Mouse (Mus musculus) embryonic fibroblast, embryonic 13.5 days (primary cell): ENCODE results near the gene Adam19. TPM values are rescaled to one million over a fixed set of nuclear protein-coding genes. Genes with fewer than 3 reads are reported as not detected.

Source experiments
- H3K27ac ChIP-seq: 2 replicates; pipeline ENCODE4 v1.5.1; 2012; ENCODE audit warnings: low read length, control low read depth, inconsistent platforms; ENCODE audit not compliant: insufficient read depth
- H3K4me1 ChIP-seq: 2 replicates; pipeline ENCODE4 v1.6.1; 2011; ENCODE audit warnings: low read length; ENCODE audit not compliant: control insufficient read depth, insufficient read depth
- H3K4me3 ChIP-seq: 2 replicates; pipeline ENCODE4 v1.5.1; 2011; ENCODE audit warnings: mild to moderate bottlenecking, control low read depth, low read length; ENCODE audit not compliant: insufficient read depth
- CTCF ChIP-seq: IDR thresholded peaks from 2 replicates; pipeline ENCODE4 v1.5.1; 2011; ENCODE audit warnings: mild to moderate bottlenecking, control low read depth, low read length, moderate library complexity, borderline replicate concordance; ENCODE audit not compliant: insufficient read depth
- POLR2A ChIP-seq: IDR thresholded peaks from 2 replicates; pipeline ENCODE4 v1.6.1; 2011; ENCODE audit warnings: low read depth, mild to moderate bottlenecking, control low read depth, low read length, moderate library complexity
- polyA plus RNA-seq: library from polyadenylated mRNA; stranded (reverse); fragments of >200 nt; gene quantifications from 2 replicates; pipeline ENCODE4 v1.2.4, GENCODE M21; 2011; ENCODE audit warnings: low read depth; ENCODE audit not compliant: missing spikeins, insufficient read length

The Adam19 gene
- polyA plus RNA-seq, 1 experiment, result 91.6 TPM

DNA sequence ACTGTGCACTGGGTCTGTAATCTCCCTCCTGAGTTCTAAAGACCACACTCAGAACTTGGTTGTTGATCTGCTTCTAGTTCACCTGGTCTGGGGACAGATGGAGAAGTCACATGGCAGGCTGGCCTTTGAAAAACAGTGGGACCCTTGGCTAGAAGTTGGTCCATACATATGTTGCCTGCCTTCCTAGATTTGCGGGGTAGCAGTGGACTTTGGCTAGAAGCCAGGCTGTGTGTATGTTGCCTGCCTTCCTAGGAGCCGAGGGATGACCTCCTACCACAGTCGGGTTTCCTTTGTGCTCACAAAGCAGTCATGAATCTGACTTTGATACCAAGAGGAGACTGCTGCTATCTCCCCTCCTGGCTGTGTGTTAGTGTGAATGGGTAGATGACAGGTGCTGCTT, 41.3 kb downstream of the Adam19 start:
- Histone ChIP-seq H3K27ac (no peak overlapping the region), H3K4me3 (no peak overlapping the region), H3K4me1 (peaks cover 5% of the 10 kb centered on the region)
- TF ChIP-seq POLR2A (no peak), CTCF (no peak)

DNA sequence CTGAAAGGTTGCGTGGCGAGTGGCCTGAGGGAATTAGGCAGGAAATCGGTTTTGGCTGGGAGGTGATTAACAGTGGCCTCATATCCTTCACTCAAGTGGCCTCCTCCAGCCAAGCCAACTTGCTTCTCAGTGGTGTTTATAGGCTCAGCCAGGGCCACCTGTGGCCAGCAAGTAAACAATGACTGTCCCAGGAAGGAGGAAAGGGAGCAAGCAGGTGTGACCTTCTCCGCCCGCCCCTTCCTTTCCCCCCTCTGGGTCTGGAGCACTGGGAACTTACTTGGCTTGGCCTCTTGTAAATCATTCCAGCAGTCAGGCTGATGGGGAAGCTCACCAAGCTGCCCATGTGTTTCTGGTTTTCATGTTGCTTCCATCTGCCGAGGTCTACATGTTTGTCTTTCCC, 46.3 kb downstream of the Adam19 start:
- Histone ChIP-seq H3K4me3 (no peak overlapping the region), H3K4me1 (no peaks in the 10 kb centered on the region), H3K27ac (no peak overlapping the region)
- no peak for TF ChIP-seq POLR2A
- no peak for TF ChIP-seq CTCF

DNA sequence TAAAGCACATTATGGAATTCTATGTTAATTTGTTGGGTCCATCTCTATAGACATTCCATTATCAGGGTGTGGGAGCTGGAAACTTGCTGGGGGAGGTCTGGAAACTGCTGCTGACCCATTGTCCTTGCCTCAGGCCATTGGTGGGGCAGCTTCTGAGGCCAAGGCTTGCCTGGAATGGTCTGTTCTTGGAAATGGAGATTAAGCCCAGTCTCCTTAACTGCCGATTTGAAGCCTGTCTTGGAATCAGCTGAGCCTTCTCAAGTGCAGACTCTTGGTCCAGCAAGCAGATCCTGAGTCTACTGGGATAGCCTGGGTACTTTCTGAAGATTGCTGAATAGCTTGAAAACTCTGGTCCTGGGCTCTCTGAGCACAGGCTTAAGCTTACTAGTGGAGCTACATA, 51.3 kb downstream of the Adam19 start:
- no peak overlapping the region for H3K27ac ChIP-seq
- H3K4me1 ChIP-seq, result 0 out of 2 replicates have a peak, but pooled peaks cover 3% of the 10 kb centered on the region
- TF ChIP-seq POLR2A (no peak), CTCF (no peak)
- no peak overlapping the region for H3K4me3 ChIP-seq

DNA sequence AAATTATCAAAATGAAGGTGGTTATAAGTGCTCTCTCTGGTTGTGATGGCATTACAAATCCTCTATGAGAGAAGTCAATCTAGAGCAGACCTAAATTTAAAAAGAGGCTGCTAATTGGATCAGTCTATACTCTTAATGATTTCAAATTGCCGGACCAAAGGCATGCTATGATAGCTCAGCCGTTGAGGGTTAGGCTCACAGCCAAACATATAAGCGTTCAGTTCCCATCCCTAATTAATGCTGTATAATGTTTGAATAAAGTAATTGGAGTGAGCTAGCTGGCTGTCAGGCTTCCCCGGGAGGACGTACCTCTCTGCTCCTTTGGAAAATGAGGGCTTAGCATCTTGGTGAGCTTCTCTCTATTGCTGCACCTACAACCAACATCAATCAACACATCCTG, 53.4 kb downstream of the Adam19 start:
- Histone ChIP-seq H3K4me3 (no peak overlapping the region), H3K4me1 (0 out of 2 replicates have a peak, but pooled peaks cover 3% of the 10 kb centered on the region), H3K27ac (no peak overlapping the region)
- TF ChIP-seq POLR2A (no peak), CTCF (no peak)

DNA sequence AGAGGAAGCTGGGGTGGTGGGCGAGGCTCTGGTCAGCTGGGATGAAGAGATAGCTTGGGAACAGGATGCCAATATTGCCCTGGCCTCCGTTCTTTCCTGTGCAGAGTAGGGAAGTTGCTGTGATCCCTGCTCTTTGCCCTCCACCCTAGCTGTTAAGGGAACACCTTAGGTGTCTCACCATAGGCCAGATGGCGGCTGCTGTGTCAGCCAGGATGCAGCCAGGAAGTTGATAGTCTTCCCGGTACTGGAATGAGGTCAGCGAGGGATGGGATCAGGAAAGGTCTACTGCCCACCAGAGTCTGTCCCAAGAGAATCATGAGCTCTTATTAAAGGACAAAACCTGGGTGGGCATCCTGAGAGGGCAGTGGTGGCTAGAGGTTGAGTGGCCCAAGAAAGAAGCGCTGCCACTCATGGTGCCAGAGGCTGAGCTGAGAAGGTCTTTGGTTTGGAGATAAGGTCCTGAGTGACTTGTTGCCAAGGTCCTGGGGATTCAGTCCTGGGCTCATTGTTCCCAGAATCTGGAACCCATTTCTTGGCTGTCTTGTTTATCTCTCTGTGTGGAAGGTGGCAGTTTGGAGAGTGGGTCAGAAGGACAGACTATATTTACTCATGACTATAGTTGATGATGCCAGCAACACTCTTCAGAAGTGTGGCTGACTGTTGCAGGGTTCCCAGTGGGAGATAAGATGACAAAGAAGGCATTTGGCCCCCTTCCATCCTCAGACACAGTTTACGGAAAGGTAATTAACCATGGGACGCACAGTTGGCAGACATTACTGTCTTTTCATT, 54.6 kb downstream of the Adam19 start:
- H3K27ac ChIP-seq, result no peak overlapping the region
- H3K4me1 ChIP-seq, result 0 out of 2 replicates have a peak, but pooled peaks cover 3% of the 10 kb centered on the region
- TF ChIP-seq CTCF (no peak), POLR2A (no peak)
- H3K4me3 ChIP-seq, result no peak overlapping the region

DNA sequence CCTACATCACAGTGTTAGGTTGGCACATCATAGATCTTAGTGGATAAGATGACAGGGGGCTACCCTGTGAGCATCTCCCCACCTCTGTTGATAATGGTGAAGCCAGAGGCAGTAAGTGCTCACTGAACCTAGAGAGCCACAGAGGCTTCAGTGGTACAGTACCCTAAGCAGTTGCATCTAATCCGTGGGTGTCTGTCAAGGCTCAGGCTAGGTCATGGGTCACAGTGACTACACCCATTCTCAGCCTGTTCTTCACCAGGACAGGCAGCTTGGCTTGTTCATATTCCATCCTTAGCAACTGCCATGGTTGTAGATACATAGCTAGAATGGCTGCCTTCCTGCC, 55.1 kb downstream of the Adam19 start:
- TF ChIP-seq CTCF (no peak), POLR2A (no peak)
- Histone ChIP-seq H3K4me3 (no peak overlapping the region), H3K27ac (no peak overlapping the region), H3K4me1 (peaks cover 6% of the 10 kb centered on the region)

DNA sequence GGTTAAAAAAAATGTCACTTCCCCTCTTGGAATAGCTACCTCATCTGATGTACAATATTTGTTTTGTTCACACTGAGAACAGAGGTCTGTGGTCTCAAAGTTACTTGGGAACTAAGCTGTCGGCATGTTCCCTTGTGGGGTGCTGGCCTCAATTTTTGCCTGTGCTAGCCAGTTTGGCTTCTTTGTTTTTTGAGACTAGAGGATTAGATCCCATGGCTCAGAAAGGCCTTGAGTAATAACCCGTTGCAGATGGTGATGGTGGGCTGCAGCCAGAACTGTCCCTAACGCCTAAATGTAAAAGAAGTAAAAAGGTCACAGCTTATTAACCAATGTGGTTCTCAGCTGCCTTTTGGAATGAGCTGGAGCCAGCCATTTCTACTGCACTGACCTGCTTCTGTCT, 57.4 kb downstream of the Adam19 start:
- no peak for TF ChIP-seq POLR2A
- no peak for TF ChIP-seq CTCF
- H3K4me3 ChIP-seq, result no peak overlapping the region
- peaks cover 6% of the 10 kb centered on the region for H3K4me1 ChIP-seq
- H3K27ac ChIP-seq, result peak overlapping the region; percentile 12; the same call in 1 of the 2 replicates

DNA sequence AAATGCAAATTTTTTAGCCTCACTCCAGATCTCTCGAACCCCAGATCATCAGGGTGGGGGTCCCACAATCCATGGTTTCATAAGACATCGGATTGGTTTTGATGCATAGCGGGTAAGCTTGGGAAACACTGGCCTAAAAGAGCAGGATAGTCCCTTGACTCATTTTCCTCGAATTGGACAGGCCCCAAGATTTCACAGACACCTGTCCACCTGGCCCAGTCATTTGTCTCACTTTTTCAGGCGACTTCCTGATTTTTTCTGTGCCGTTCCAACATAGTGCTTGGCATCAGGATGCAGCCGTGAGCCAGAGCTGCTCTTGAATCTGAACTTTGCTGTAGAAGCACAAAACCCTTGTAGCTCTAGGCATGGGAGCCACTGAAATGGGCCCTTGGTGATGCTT, 58.4 kb downstream of the Adam19 start:
- Histone ChIP-seq H3K27ac (peak overlapping the region; percentile 29; the same call in 1 of the 2 replicates), H3K4me1 (peaks cover 6% of the 10 kb centered on the region), H3K4me3 (no peak overlapping the region)
- TF ChIP-seq POLR2A, result no peak
- TF ChIP-seq CTCF, result no peak

DNA sequence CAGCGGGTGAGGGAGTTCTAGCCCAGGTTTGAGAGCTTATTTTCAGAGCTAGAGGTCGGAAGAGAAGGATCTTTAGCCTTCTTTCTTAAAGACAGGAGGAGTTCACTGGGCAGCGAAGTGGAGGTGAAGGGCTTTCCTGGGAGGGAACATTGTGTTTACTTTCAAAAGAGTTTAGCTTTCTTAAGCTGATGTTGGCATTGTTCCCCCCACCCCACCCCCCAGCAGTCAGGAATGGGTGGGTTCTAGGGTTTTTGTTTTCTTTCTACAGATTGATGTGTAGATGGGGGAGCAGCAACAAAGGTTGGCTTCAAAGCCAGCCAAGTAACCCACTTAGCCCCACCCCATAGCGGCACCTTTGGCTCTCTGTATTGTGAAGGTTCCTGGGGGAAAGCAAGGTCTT, 59.2 kb downstream of the Adam19 start:
- peak overlapping the region; percentile 29 for H3K27ac ChIP-seq
- TF ChIP-seq POLR2A, result no peak
- TF ChIP-seq CTCF, result no peak
- no peak overlapping the region for H3K4me3 ChIP-seq
- H3K4me1 ChIP-seq, result peaks cover 11% of the 10 kb centered on the region

DNA sequence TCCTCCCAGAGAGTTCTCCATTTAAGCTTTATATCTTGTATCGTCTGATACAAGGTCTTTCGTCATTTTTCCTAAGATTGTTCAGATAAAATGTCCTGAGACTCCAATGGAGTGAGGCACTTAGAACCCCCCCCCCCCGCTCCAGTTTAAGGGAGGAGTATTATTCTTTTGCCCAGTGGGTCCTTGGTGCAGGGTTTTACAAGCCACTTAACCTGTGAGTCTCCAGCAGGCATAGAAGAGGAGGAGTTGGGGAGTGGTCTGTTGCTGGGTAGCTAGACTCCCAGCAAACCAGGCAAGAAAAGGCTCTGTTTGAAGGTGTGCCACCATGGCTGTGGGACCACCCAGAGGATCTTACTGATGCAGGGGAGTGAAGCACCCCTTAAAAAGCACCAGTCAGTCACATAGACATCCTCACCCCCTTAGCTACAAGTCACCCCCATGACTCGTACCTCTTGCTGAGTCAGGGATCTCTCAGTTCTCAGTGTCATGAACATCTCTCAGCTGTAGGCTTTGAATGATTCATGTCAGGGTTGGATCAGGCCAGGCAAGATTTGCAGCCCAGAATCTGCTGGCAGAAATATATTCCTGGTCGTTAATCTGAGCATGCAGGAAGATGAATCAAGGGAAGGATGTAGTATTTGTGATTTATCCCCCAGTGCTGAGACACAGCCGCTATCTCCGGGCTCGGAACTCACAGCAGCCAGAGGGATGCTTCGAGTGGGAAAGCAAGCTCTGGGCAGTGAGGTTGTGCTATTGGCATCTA, 59.8 kb downstream of the Adam19 start:
- Histone ChIP-seq H3K4me3 (no peak overlapping the region), H3K27ac (peak overlapping the region; percentile 29), H3K4me1 (peaks cover 11% of the 10 kb centered on the region)
- TF ChIP-seq CTCF (no peak), POLR2A (no peak)
